12 mouse cellular contexts compared by ENCODE assay signal in genomic region chr11:119155638-119156480, GRCm38 (mm10).
DNase-seq lines count a peak whose midpoint lies in the region; ATAC-seq lines count a peak whose summit lies in the region.
"Had no signal": no experiment of that assay in that cellular context is flagged by ENCODE, and none has a peak within 500 bp of the region (broad histone marks: within the 10 kb centered on the region; RNA-seq: fewer than 3 reads in every experiment).

No protein-coding gene starts in this region.

- no peak overlapping the region for H3K4me3 ChIP-seq in kidney, embryonic 14.5 days (ENCODE audit: low read length)
- H3K4me3 ChIP-seq in hindbrain, embryonic 10.5 days: peak overlapping the region; percentile 37
- no peak overlapping the region for H3K4me3 ChIP-seq in neural tube, embryonic 13.5 days
- H3K4me3 ChIP-seq: left cerebral cortex, adult 2 months had no signal

- H3K9me3 ChIP-seq in kidney, embryonic 14.5 days (ENCODE audit: control insufficient read depth, low read length): no peaks in the 10 kb centered on the region
- H3K9me3 ChIP-seq in hindbrain, embryonic 10.5 days: no peaks in the 10 kb centered on the region
- no peaks in the 10 kb centered on the region for H3K9me3 ChIP-seq in neural tube, embryonic 13.5 days

- H3K4me1 ChIP-seq in kidney, embryonic 14.5 days (ENCODE audit: control insufficient read depth, insufficient read depth, low read length): peaks cover 50% of the 10 kb centered on the region
- H3K4me1 ChIP-seq in hindbrain, embryonic 10.5 days (replicated peaks): peaks cover 74% of the 10 kb centered on the region
- peaks cover 70% of the 10 kb centered on the region for H3K4me1 ChIP-seq in neural tube, embryonic 13.5 days (replicated peaks)

- no peak overlapping the region for H3K4me2 ChIP-seq in kidney, embryonic 14.5 days (replicated peaks; ENCODE audit: low read depth, low read length)
- H3K4me2 ChIP-seq in neural tube, embryonic 13.5 days: peak overlapping the region; percentile 41

- H3K36me3 ChIP-seq in kidney, embryonic 14.5 days (ENCODE audit: control insufficient read depth, insufficient read depth, low read length): peaks cover 23% of the 10 kb centered on the region; the same call in 1 of the 2 replicates
- peaks cover 52% of the 10 kb centered on the region for H3K36me3 ChIP-seq in hindbrain, embryonic 10.5 days
- peaks cover 44% of the 10 kb centered on the region for H3K36me3 ChIP-seq in neural tube, embryonic 13.5 days

- no peak for ATAC-seq in kidney, embryonic 14.5 days (ENCODE audit: low FRiP score, low TSS enrichment)
- ATAC-seq in neural tube, embryonic 13.5 days (ENCODE audit: low read depth): no peak
- ATAC-seq: liver, postnatal 0 days had no signal

- H3K9ac ChIP-seq in kidney, embryonic 14.5 days (ENCODE audit: low read depth, low read length): no peak overlapping the region
- peak overlapping the region; percentile 59; the same call in 1 of the 2 replicates for H3K9ac ChIP-seq in neural tube, embryonic 13.5 days
- H3K9ac ChIP-seq: liver, postnatal 0 days had no signal

- WGBS in kidney, embryonic 14.5 days: 46% methylated on average over 30 of the region's 30 CpGs
- WGBS in hindbrain, embryonic 10.5 days: 26% methylated on average over 30 of the region's 30 CpGs
- 23% methylated on average over 30 of the region's 30 CpGs for WGBS in neural tube, embryonic 13.5 days

- DNase-seq in kidney, adult 11 months: peak; percentile 73
- DNase-seq in hindbrain, embryonic 10.5 days (ENCODE audit: low spot score): no peak
- DNase-seq in kidney, postnatal 10 days: peak; percentile 48
- DNase-seq in T-cell, adult 2 months (ENCODE audit: low spot score): no peak
- no peak for DNase-seq in embryo, embryonic 10.5 days (ENCODE audit: low spot score)
- no peak for DNase-seq in urinary bladder, postnatal 14 days (ENCODE audit: low spot score)
- DNase-seq: cerebellum, postnatal 14 days; liver, postnatal 0 days; thymus, postnatal 25 days had no signal

- H3K27me3 ChIP-seq in kidney, embryonic 14.5 days (ENCODE audit: control insufficient read depth, insufficient read depth, low read length): 0 out of 2 replicates have a peak, but pooled peaks cover 3% of the 10 kb centered on the region
- H3K27me3 ChIP-seq in hindbrain, embryonic 10.5 days (ENCODE audit: insufficient read depth, poor library complexity, severe bottlenecking): peaks cover 45% of the 10 kb centered on the region
- H3K27me3 ChIP-seq in neural tube, embryonic 13.5 days: no peaks in the 10 kb centered on the region

- no peak overlapping the region for H3K27ac ChIP-seq in kidney, embryonic 14.5 days (ENCODE audit: low read depth, low read length)
- H3K27ac ChIP-seq in hindbrain, embryonic 10.5 days: peak overlapping the region; percentile 84
- H3K27ac ChIP-seq in neural tube, embryonic 13.5 days (replicated peaks): peak overlapping the region; percentile 83
- H3K27ac ChIP-seq: left cerebral cortex, adult 2 months had no signal

Comparison
In these comparisons a context has a peak if more than half of its experiments do, and no peak if none do; other contexts are left out.
1. DNase-seq: peak in kidney, adult 11 months (single experiment) and kidney, postnatal 10 days (single experiment); none in hindbrain, embryonic 10.5 days (single experiment), T-cell, adult 2 months (single experiment), embryo, embryonic 10.5 days (single experiment) and urinary bladder, postnatal 14 days (single experiment).